Mouse (Mus musculus) monocyte, adult 5-6 weeks (primary cell): ENCODE measurements around the gene Aaas. TPM values are rescaled to one million over a fixed set of nuclear protein-coding genes. Genes with fewer than 3 reads are reported as not detected.
"Not testable (repeated sequence)": the region's sequence is repeated elsewhere in the genome, so short reads cannot be mapped to it uniquely, and the experiment has no call there.

Experiments used
- ATAC-seq: fragments of 153-309, 156-312 bp; replicated peaks from 2 replicates; pipeline ENCODE4 v1.8.0; 2017; ENCODE audit warnings: mild to moderate bottlenecking; ENCODE audit not compliant: low TSS enrichment, insufficient number of reproducible peaks, severe bottlenecking, poor library complexity, low FRiP score
- total RNA-seq: library from RNA; stranded (forward); fragments of 200-1000, 200-491, 200-594 nt; gene quantifications from 3 replicates; pipeline ENCODE4 v1.2.3, GENCODE M21; 2017

The Aaas gene
- total RNA-seq, 1 experiment from 2014 or later, result 50.9 TPM

DNA sequence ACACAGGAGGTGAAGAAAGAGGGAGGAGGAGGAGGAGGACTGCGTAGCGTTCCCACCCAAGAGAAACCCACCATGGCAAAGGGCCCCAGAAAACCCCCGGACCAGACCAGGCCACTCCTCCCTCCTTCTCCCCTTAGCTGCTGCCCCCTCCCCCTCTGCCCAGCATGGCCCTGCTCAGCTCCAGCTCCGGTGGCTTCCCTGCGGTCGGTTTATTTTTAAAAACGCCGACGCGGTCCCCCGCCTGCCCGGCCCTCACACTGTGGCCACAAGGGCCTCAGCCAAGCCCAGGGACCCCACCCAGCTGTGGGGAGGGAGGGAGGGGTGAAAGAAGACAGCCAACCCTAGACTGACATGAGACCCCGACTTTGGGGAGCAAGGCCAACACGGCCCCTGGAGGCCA is 12.1 kb upstream of the Aaas start:
- ATAC-seq, result no peak

GRCm38 (mm10) chr15:102358834-102359233 is 8.3 kb upstream of the Aaas start:
- ATAC-seq, result no peak

DNA sequence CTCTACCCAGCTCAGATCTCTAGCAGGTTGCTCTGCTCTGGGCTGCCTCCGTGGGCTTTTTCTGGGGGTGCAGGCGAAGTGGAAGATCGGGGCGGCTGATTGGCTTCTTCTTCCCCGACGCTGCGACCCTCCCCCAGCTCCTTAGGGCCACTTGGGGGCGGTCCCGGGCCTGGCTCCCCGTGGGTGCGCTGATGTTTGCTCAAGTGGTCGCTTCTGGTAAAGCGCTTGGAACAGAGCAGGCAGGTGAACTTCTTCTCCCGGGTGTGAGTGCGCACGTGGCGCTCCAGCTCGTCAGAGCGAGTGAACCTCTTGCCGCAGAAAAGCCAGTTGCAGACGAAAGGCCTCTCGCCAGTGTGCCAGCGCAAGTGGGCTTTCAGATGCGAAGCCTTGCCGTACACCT is 7.6 kb upstream of the Aaas start:
- ATAC-seq, result no peak

DNA sequence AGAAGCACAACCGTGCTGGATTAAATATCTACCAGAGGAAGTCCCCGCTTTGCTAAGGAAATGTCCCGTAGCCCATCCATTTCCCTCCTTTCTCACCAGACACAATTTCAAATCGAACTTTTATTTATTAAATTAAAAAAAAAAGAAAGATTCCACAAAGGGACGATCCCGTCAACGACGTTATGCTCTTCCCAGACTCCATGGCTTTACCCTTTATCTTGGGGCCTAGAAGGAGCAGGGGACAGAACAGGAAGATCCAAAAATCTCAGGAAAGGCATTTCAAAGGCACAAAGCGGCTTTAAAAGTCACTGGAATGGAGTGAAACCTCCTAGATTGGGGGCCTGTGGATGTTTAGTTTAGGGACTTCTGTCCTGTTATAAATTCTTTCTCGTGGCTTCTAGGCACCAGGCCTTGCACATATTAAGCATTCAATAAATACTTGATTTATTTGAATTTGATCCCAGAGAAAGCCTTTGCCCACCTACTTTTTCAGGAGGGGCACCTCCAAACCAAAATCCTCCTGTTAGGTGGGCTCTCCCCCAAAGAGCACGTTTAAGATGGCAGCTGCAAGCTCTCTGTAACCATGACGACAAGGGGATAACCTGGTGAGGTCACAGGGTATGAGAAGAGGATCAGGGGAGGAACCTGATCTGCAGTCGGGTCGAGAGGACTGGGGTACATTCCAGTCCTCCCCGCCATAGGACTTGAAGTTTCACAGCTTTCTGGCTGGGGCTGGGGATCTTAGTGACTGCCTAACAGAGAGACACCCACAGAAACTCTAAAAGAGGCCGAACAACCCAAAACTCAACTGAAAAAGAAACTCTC is 6.1 kb upstream of the Aaas start:
- no peak for ATAC-seq

- ATAC-seq, result no peak
Observed at GRCm38 (mm10) chr15:102355871-102356441, 5.4 kb upstream of the Aaas start.

GRCm38 (mm10) chr15:102355134-102355870 is 4.7 kb upstream of the Aaas start:
- no peak for ATAC-seq

- no peak for ATAC-seq
Observed at GRCm38 (mm10) chr15:102353986-102354385, 3.4 kb upstream of the Aaas start.

DNA sequence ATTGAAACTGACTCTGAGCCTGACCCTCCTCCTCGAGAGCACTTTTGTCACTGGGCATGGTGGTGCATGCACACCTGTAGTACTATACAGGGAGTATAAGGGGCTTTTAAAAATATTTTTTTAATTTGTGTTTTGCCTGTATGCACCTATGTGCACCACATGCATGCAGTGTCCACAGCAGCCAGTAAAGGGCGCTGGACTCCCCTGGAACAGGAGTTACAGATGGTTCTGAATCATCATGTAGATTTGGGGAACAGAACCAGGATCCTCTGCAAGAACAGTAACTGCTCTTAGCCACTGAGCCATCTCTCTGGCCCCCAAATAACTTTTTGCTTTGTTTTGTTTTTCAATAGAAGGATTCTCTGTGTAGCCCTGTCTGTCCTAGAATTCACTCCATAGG is 1.6 kb upstream of the Aaas start:
- no peak; the same call in 1 of the 2 replicates for ATAC-seq

DNA sequence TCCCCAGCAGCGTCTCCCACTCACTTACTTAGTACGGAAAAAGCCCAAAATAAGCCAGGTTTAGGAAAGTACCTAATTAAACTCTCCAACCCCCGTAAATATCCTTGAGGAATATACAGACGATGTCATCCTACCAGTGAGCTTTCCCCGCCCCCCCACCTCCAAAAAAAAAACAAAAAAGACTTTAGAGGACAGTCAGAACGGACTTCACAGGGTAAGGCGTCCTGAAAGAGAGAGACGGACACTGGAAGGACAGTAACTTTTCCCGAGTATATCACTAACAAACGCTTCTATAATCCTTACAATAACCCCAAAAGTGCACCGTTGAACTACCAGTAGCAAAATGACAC is 346 bp upstream of the Aaas start:
- no peak for ATAC-seq

GRCm38 (mm10) chr15:102346444-102346843 is 4.1 kb downstream of the Aaas start:
- no peak for ATAC-seq

DNA sequence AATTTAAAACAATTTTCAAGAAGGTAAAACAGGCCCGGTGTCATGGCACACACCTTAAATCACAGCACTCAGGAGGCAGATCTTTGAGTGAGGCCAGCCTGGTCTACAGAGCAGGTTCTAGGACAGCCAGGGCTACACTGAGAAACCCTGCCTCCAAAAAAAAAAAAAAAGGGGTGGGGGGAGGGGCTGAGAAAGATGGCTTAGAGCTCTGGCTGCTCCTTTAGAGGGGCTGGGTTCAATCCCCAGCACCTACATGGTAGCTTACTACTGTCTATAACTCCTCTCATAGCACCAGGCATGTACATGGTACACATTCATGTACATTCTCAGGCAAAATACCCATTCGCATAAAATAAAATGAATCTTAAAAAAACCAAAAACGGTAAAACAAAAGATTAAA is 6.1 kb downstream of the Aaas start:
- no peak for ATAC-seq

DNA sequence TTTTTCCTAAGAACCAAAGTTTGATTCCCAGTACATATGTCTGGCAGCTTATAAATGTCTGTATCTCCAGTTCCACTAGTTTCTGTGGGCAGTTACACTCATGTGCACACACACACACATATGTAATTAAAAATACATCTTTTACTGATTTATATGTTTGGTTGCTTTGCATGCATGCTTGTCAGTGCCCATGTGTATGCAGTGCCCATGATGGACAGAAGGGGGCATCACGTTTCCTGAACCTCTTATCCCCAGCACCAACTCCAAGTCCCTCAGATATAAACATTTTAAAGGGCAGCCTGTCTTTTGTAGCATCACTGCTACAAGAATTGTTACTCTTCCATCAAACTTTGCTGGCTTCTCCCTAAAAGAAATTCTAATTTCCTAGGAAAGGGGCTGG is 9.0 kb downstream of the Aaas start:
- peak; percentile 66 for ATAC-seq

- no peak for ATAC-seq
Observed at GRCm38 (mm10) chr15:102339612-102340011, 11.0 kb downstream of the Aaas start.

- no peak for ATAC-seq
Observed at GRCm38 (mm10) chr15:102336946-102337345, 13.6 kb downstream of the Aaas start.

DNA sequence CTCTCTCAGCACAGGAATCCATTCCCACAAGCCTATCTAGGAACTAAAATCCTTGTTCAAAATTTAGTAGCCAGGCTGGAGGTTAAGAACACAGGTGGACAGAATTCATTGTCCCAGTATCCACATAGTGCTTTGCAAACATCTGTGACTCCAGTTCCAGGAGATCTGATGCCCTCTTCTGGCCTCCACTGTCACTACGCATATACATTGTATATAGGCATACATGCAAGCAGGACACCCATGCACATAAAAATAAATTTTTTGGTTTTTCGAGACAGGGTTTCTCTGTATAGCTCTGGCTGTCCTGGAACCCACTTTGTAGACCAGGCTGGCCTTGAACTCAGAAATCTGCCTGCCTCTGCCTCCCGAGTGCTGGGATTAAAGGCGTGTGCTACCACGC is 14.6 kb downstream of the Aaas start:
- ATAC-seq, result not testable (repeated sequence)

- ATAC-seq, result no peak
Observed at GRCm38 (mm10) chr15:102335254-102335653, 15.3 kb downstream of the Aaas start.

DNA sequence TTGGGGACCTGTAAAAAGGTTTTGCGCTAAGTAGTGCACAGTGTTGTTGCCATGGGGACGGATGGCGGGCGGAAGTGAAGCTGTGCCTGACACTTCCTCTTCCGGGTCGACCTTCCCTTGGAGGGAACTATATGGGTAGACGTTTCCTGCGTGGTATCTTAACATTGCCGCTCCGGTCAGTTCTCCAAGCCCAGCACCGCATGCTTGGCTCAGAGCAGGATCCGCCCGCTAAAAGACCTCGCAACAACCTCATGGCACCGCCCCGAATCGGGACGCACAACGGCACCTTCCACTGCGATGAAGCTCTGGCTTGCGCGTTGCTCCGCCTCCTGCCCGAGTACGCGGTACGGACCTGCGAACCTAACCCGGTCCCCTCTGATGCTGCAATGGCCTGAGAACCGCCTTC is 19.0 kb downstream of the Aaas start, which contains the start of gene Myg1:
Myg1 (plus strand) TSS at position 100 of the 406 bp plus-strand sequence.
- ATAC-seq, result peak; percentile 97

DNA sequence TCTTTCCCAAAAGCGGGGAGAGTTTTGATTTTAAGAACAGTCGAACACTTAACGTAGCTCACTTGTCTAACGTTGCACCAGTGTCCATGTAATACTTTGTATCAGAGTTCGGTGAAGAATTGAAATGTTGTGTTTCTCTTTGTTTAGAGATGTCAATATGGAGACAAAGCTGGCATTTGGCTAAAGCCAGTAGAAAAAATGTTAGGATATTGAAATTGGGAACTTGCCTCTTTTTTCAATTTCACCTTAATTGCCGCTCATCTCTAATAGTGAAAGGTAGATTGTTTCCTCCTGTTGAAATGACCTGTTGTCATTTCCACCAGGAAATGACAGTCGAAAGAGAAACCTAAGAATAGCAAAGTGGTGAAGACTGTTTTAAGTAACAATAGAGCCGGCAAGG is 23.7 kb downstream of the Aaas start:
- ATAC-seq, result no peak

DNA sequence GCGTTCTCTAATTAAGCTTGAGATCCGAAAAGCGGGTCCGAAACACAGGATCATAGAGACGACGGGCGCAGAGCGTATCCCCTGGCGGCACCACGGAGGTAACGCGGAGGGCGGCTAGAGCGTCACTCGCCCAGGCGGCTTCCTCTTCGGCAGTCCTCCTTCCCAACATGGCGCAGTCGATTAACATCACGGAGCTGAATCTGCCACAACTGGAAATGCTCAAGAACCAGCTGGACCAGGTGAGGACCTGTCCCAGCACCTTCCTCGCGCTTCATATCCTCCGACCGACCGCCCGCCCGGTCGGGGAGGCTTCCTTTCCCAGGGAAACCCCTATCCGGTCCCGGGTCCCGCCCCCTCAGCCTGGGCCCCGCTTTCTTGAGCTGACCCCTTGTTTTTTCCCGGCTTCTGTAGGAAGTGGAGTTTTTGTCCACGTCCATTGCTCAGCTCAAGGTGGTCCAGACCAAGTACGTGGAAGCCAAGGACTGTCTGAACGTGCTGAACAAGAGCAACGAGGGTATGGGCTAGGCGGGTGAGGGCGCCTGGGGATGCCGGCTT is 24.5 kb downstream of the Aaas start, which contains the start of gene Pfdn5:
Pfdn5 (plus strand) TSS at position 95 of the 555 bp plus-strand sequence.
- ATAC-seq, result peak; percentile 96
